Mouse (Mus musculus) brain, embryonic 14.5 days (tissue): ENCODE measurements around the gene Amph. TPM values are rescaled to one million over a fixed set of nuclear protein-coding genes. Genes with fewer than 3 reads are reported as not detected.
"Not testable (repeated sequence)": the region's sequence is repeated elsewhere in the genome, so short reads cannot be mapped to it uniquely, and the experiment has no call there.

Experiments
- DNase-seq: peaks from one replicate; pipeline ENCODE4 v3.0.0-alpha.2; 2011; ENCODE audit warnings: low read depth
- CTCF ChIP-seq: fragments of 200-500 bp; IDR thresholded peaks from 2 replicates; pipeline ENCODE4 v1.5.1; 2012; ENCODE audit warnings: inconsistent platforms, mild to moderate bottlenecking, moderate library complexity, borderline replicate concordance; ENCODE audit not compliant: insufficient read depth, insufficient read length; ENCODE audit errors: extremely low read depth
- POLR2A ChIP-seq: fragments of 200-500 bp; IDR thresholded peaks from 2 replicates; pipeline ENCODE4 v1.6.1; 2012; ENCODE audit warnings: mild to moderate bottlenecking, inconsistent platforms, borderline replicate concordance; ENCODE audit not compliant: poor library complexity, insufficient read depth, insufficient read length, severe bottlenecking; ENCODE audit errors: extremely low read depth
- polyA plus RNA-seq: library from polyadenylated mRNA; depleted of rRNA; stranded (reverse); fragments of >200 nt; gene quantifications from 2 replicates; pipeline ENCODE4 v1.2.3, GENCODE M21; 2012

Gene Amph
- polyA plus RNA-seq, 1 experiment, result 62.2 TPM

DNA sequence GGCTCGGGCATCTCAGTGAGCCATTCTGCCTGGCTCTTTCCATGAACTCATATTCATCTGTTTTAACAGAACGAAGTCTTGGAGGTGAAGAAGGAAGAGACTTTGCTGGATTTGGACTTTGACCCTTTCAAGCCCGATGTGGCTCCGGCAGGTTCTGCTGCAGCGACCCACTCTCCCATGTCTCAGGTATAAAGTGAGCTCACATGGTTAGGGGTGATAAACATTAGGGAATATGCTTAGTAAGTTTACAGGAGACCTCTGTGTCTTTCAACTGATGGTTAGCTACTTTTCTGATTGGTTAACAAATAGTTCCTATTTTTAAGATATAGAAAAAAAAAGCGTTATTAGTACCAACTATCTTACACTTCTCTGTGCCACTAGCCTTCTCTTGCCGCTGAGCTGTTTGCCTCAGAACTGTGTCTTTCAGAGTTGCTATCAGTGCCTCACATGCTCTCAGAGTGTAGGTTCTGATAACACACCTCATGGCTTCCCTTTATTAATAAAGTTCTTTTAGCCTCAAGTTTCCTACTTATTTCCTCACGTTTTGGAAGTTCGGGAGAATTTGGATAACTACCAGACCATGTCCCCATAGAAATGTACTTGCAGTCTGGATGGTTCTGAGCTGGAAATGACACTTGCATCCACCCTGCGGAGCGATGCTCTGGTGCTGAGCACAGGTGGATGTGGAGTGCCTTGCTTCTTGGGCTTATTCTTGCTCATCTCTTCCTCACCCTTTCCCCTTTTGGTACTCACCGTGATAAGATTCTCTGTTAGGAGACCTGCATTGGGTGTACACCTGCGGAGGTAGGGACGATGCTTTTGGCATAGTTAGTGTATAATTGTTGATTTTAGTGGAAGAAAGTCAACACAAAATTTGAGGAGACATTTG is 165.3 kb downstream of the Amph start:
- no peak for TF ChIP-seq POLR2A
- TF ChIP-seq CTCF, result no peak
- no peak for DNase-seq

- not testable (repeated sequence) for DNase-seq
Observed at GRCm38 (mm10) chr13:19114761-19115160, 166.8 kb downstream of the Amph start.

GRCm38 (mm10) chr13:19126912-19127552 is 179.0 kb downstream of the Amph start:
- no peak for DNase-seq
- TF ChIP-seq POLR2A (no peak), CTCF (no peak)

GRCm38 (mm10) chr13:19133833-19134232 is 185.8 kb downstream of the Amph start:
- TF ChIP-seq CTCF, result peak; percentile 74; the same call in 1 of the 2 replicates
- no peak for TF ChIP-seq POLR2A
- DNase-seq, result peak; percentile 81

- DNase-seq, result no peak
- no peak for TF ChIP-seq CTCF
- no peak for TF ChIP-seq POLR2A
Observed at GRCm38 (mm10) chr13:19137212-19137611, 189.2 kb downstream of the Amph start.

GRCm38 (mm10) chr13:19137932-19138331 is 189.9 kb downstream of the Amph start:
- peak; percentile 19 for DNase-seq
- TF ChIP-seq POLR2A (no peak), CTCF (no peak)

DNA sequence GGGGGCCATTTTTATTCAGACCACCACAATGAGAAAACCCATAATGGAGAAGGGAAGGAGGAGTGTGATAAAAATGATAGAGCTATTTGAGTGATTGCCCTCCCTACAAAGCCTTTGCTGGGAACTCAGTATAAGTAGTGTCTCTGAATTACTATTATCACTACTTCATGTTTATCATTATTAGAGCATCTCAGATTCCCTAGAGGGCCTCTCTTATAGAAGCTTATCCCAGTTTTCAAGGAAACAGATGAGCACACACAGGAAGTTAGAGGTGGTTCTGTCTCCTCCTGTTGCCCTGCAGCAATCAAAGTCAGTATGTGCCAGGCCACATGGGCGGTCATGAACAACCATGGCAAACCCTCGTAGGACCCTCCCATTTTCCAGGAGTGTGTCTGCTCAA is 190.5 kb downstream of the Amph start:
- TF ChIP-seq POLR2A (no peak), CTCF (no peak)
- no peak for DNase-seq

- TF ChIP-seq POLR2A (no peak), CTCF (no peak)
- no peak for DNase-seq
Observed at GRCm38 (mm10) chr13:19139104-19139503, 191.1 kb downstream of the Amph start.

GRCm38 (mm10) chr13:19139771-19140170 is 191.8 kb downstream of the Amph start:
- no peak for DNase-seq
- TF ChIP-seq CTCF, result no peak
- no peak for TF ChIP-seq POLR2A

- no peak for TF ChIP-seq CTCF
- TF ChIP-seq POLR2A, result no peak
- no peak for DNase-seq
Observed at GRCm38 (mm10) chr13:19143766-19144165, 195.8 kb downstream of the Amph start.

- no peak for TF ChIP-seq CTCF
- TF ChIP-seq POLR2A, result no peak
- DNase-seq, result no peak
Observed at GRCm38 (mm10) chr13:19147468-19147867, 199.5 kb downstream of the Amph start.

GRCm38 (mm10) chr13:19149574-19149973 is 201.6 kb downstream of the Amph start:
- TF ChIP-seq CTCF (no peak), POLR2A (no peak)
- no peak for DNase-seq
